Mouse (Mus musculus) liver, embryonic 14.5 days (tissue): ENCODE data around the gene Eif4e3.

Source experiments
- CTCF ChIP-seq: IDR thresholded peaks from 2 replicates; pipeline ENCODE4 v1.5.1; 2016; ENCODE audit warnings: antibody characterized with exemption, low read depth, control low read depth
- EP300 ChIP-seq: IDR thresholded peaks from 2 replicates; pipeline ENCODE4 v1.6.1; 2016; ENCODE audit warnings: antibody characterized with exemption, low read depth

DNA sequence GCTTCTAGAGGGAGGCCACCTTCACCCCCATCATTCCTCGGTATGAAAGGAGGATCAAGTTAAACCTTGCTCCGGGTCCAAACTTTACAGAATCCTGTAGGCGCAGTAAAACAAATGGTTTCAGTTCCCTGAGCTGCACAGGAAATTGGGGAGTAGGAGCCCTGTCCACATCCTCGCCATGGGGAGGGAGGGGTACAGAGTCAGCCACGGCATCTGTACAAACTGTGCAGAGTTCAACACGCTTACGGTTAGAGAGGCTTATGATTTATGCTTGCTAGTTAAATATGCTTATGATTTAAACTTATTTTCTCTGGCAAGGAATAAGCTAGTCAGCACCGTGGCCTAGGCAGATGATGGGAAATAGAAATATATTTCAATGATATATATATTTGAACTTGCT lies 47.1 kb downstream of the Eif4e3 start:
- TF ChIP-seq CTCF (no peak), EP300 (no peak)
